Mouse (Mus musculus) thymus, postnatal 36 days (tissue): ENCODE measurements around the gene Plk3.
A peak's percentile ranks its signal among the peaks of the same experiment; 100 is the strongest.
"Not testable (repeated sequence)": the region's sequence is repeated elsewhere in the genome, so short reads cannot be mapped to it uniquely, and the experiment has no call there.

Experiments used
- DNase-seq, 2 experiments: peaks; one replicate each; pipeline ENCODE4 v3.0.0; 2022; ENCODE audit warnings: mixed read lengths in 2 of 2

The Plk3 gene

DNA sequence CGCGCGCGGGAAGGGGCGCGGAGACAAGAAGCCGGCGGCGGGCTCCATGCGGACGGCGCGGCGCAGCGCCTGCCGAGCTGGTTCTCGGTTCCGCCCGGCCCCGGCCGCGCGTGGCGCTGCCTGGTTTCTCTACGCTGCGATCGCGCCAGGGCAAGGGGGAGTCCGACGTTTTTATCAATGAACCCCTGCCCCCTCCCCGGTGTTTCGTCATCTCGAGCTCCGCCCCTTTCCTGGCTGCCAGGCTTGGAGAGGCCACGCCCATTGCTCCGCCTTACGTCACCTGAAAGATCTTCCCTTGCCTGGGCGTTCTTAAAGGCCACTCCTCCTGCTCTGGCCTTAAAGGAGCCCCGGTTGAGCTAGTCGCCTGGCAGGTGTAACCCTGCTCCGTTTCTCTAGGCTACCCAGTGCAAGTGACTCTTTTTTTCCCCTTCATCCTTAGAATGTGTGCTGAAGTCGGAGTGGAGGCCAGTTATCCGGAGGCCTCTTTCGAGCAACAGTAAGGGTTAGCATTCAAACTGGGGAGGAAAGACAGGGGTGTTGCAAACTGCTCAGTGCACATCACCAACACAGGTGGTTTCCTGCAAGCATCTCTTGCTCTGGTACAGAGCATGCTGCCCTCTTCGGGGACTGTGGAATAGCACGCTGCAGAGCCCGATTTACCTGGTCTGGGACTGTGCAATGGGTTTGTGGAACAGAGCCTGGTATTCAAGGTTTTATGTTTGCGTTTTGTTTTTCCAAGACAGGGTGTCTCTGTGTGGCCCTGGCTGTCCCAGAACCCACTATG, at the start of gene Plk3:
TSS of gene Plk3 (minus strand) at position 147 of the 784 bp plus-strand sequence.
- DNase-seq: peak; percentile 97 to 98

DNA sequence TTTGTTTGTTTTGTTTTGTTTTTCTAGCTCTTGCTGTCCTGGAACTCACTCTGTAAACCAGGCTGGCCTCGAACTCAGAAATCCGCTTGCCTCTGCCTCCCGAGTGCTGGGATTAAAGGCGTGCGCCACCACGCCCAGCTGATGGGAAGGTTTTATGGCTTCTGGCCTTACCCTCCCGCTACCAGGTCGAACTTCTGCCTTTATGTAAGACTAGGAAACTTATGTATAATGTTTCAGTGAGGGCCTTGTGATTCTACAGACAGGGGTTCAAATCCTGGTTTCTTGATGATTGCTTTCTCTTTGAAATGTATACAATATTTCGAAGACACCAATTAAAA, 49.0 kb upstream of the Plk3 start:
- not testable (repeated sequence) for DNase-seq

DNA sequence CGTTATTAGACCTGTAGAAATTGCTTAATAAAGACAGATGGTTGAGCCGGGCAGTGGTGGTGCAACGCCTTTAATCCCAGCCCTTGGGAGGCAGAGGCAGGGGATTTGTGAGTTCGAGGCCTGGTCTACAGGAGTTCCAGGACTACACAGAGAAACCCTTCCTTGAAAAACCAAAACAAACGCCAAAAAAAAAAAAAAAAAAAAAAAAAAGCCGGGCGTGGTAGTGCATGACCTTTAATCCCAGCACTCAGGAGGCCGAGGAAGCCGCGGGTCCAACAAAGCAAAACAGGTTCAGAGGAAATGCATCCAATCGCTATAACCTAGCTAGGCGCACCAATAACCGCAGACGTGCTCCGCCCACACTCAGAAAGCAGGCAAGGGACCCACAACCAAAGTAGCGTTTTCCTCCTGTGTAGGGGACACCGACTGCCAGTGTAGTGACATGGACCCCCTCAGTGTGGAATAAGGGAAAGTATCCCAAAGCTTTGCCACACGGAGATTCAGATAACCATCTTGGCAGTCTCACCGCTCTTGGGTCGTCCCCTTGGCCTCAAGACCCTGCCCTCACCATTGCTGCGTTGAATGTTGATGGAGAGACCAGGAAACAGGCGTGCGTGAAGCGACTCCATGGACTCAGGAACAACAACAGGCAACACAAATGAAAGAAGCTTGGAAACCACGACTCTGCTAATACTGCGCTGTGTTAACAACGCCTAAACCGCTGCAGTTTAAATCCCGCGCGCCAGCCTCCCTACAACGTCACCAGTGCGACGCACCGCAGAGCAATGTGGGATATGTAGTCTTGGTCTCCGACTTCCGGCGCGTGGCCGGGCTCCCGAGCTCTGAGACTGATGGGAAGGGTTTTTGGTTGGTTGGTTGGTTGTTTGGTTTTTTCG, 48.3 kb upstream of the Plk3 start, which contains the start of gene Kif2c:
TSS of gene Kif2c (minus strand) at position 777 of the 896 bp plus-strand sequence.
- peak; percentile 89 for DNase-seq

DNA sequence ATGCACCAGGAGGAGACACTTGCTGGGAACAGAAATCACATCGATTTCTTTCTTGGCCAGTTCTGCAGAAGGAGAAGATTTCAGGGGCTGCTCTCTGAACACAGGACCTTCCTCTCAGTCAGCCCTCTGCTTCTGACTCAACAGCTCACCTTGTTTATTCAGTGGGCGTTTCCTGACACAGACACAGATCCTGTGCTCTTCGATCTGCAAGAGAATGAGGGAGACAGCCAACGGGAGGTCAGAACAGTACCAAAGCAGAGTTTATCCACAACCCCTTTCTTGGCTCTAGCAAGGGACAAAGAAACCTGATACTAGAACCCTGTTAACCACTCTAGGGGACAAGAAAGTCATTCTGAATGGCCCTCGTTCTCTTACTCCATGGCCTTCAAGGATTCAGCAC, 36.2 kb upstream of the Plk3 start:
- no peak for DNase-seq

DNA sequence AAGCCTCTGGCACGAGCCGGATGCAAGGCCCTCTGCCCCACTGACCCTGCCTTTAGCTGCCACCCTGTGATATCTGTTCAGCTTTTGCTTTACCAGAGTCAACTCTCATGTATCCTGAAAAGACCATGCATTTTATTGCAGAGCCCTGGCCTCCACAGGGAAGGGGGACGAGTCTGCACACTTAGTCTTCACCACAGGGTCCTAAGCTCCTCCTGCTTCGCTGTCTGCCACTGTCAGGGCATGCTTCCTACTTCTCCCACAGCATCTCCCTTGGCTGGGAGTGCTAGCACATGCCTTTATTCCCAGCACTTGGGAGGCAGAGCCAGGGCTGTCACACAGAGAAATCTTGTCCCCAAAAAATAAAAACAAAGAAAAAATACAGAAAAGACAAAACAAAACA, 27.4 kb upstream of the Plk3 start:
- DNase-seq: no peak

DNA sequence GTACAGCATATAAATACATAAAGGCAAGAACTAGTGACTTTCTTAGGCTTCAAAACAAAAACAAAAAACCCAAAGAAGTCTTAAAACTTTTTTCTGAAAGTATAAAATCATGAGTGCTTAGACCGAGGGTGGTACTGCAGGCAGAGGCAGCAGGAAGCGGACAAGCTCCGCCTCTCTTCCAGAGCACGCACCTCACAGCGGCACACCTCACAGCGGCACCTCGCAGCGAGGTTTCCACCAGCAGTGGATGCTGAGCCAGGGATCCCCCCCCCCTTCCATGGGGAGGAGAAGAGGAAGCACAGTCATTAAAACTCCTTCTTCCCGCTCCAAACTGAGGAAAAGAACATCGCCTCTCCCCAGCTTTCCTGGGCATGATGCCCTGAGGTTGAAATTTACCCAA, 25.9 kb upstream of the Plk3 start:
- no peak for DNase-seq

DNA sequence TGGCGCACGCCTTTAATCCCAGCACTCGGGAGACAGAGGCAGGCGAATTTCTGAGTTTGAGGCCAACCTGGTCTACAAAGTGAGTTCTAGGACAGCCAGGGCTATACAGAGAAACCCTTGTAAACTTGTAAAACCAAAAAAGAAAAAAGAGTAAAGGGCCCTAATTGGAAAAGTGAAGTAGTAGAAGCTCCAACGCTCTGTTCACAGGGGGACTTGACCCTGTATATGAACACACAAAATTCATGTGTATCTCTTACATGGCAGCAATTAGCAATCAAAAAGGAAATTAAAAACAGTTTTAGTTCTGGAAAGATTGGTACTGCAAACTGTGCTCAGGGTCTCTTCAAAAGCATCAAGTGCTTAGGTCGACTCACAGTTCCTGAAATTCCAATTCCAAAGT, 22.6 kb upstream of the Plk3 start:
- DNase-seq: no peak

DNA sequence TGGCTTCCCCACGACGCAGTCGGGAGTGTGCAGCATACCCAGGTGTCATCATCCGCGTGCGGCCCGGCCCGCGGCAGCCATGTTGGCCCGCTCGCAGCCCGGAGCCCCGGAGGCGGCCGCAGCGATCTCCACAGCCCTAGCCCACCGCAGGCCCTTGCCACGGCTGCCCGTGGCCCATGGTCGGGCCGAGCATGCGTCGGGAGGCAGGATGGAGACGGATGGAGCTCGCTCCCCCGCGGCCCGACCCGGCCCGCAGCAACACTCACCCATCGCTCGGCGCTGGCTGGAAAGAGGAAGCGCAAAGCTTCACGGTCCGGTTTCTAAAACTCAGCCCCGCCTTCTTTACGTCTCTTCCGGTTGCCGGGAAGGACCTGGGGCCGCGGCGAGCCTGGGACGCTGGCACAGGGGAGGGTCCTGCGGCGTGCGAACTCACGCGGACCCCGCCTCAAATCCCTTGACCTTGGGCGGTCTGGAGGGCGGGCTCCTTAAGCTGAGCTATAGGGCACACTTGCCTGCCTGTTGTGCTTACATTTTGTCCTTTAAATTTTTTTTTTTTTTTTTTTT, 22.1 kb upstream of the Plk3 start, which contains the start of gene Rps8:
TSS of gene Rps8 (minus strand) at position 452 of the 564 bp plus-strand sequence.
- DNase-seq: peak; percentile 79 to 85

DNA sequence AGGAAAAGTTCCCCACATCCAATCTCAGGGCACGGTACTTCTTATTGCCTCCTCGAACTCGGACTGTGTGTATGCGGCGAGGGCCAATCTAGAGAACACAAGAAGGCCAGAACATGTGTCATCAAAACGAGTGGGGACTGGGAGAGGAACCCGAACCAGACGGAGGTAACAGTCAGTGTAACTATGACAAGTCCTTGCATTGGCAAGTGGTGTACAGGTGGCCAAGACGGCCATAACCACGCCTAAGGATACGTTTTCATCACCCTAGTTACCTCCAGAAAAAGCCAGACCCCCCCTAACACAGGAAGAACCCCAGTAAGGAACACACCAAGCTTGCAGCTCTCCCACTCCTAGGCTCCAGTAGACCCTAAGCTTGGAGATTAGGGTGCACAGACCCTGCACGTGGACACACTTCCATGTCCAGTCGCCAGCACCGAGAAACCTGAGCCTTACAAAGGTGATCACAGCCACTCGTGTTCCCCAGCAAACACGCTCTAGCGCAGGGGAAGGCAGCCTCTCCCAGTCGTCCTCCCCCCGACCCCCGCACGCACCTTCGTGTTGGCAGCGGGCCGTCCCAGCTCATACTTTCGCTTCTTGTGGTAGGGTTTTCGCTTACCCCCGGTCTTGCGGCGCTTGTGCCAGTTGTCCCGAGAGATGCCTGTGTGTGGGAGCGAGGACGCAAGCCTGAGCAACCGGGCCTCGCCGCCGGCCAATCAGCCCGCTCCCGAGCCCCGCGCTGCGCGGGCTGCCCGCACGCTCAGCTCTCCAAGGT, 21.4 kb upstream of the Plk3 start:
- DNase-seq: peak in 1 of 2 experiments; percentile 16

DNA sequence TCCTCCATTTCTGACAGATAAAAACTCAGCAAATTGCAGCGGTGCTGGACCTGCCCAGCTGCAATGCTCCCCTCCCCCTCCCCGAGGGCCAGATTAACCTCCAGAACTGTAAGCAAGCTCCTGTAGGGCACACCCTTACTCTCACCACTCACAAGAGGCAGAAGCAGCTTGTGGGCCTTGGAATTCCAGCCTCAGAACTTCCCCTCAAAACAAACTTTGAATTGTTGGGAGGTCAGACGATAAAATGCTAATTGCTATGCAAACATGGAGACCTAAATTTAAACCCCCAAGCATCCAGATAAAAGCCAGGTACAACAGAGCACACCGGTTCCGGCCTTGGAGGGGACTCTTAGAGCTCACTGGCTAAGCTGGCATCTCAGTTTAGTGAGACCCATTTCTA, 19.0 kb upstream of the Plk3 start:
- no peak for DNase-seq

DNA sequence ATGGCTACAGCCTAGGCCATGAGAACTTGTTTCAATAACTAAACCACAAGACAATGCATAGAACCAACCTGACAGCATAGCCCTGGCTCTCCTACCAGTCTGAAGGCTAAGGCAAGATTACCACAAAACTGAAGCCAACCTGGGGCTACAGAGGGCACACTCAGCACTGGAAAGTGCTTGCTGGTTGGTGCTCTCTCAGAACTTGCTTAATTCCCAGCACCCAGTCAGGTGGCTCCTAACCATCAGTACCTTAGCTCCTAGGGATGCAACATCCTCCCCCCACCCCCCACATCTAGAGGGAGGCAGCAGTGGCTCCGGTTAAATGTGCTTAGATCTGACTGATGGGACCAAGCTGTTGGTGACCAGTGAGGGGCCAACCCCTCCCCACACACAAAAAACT, 17.7 kb upstream of the Plk3 start:
- DNase-seq: no peak

DNA sequence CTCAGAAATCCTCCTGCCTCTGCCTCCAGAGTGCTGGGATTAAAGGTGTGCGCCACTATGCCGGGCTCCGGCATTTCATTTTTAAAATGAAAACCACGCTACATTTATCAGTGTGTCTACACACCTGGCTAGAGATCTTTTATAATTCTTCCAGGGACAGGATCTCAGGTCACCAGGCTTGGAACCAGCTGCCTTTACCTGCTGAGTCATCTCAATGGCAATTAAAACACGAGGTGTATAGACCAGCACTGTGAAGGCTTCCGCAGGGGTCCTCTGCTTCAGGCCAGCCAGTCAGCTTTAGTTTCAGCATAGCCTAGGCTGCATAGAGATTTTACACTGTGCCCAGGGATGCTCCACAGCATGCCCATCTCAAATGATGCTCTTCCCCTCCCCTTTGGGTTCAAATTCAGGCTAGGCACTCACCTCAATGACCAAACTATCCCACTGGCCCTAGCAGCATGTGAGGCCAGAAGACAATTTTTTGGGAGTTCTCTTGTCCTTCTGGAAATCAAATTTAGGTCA, 16.5 kb upstream of the Plk3 start:
- DNase-seq: no peak

DNA sequence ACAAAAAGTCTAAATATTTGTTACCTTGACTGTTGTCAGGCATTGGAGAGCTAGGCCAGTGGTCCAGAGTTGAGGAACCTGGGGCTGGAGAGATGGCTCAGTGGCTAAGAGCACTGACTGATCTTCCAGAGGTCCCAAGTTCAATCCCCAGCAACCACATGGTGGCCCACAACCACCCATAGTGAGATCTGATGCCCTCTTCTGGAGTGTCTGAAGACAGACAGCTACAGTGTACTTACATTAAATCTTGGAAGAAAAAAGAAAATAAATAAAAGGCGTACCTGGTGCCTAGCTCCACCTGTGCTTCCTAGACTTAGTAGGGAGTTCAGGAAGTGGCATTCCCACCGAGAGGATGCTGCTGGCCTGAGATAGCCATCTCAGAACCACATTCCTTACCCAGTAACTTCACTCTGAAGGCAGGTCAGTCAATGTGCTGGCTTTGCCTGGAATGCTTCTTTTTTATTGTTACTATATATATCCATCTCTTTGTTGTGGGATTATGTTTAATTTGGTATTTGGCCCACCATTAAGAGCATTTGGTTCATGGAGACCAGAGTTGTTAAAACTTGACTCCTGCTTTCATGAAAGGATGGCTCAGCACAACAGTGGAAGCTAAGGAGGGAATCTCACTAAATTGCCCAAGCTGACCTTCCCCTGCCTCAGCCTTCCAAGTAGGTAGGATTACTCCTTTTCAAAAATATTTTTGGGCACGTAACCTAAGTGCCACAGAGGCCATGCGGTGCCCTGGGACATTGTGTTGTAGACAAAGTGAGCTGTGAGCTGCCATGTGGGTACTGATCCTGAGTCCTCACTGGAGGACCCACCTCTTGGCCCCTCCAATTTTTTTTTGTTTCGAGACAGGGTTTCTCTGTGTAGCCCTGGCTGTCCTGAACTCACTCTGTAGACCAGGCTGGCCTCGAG, 15.8 kb upstream of the Plk3 start:
- DNase-seq: no peak

DNA sequence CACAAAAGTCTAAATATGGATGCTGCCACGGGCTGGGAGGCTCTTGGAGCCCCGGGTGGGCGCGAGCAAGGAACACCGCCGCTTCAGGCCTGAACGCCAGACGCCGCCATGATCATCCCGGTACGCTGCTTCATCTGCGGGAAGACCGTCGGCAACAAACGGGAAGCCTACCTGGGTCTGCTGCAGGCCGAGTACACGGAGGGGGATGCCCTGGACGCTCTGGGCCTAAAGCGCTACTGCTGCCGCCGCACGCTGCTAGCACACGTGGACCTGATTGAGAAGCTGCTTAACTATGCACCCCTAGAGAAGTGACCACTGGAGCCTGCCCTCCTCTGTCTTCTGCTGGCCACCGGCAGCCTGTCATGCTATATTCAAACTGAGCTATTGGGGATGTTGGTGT, 15.1 kb upstream of the Plk3 start:
- DNase-seq: no peak

DNA sequence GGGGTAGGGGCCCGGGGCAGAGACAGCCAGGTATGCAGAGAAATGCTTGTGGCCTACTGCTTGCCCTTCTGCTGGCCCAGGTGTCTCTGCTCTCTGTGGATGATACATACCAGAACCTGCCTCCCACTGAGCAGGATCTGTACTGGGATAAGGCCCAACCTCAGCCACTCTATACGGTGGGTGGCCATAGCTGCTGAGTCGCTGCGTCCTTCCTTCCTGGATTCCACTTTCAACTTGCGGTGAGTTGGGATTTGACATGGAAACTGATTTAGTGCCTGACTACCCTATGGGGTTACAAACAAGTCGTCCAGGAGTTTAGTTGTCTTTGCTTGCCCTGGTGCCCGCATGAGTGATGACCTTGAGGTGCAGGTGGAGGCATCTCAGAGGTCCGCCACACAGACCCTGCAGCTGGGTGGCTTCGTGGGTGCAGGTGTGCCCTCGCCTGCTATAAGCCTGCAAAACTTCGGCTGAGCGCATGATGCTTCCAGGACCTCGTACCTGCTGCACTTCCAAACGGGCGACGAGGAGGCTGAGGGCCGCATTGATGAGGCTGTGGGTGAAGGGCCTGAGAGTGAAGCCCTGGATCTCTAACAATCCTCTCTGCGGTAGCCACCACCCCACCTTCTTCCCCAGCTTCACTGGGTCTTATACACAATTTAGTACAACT, 14.4 kb upstream of the Plk3 start:
- DNase-seq: no peak

DNA sequence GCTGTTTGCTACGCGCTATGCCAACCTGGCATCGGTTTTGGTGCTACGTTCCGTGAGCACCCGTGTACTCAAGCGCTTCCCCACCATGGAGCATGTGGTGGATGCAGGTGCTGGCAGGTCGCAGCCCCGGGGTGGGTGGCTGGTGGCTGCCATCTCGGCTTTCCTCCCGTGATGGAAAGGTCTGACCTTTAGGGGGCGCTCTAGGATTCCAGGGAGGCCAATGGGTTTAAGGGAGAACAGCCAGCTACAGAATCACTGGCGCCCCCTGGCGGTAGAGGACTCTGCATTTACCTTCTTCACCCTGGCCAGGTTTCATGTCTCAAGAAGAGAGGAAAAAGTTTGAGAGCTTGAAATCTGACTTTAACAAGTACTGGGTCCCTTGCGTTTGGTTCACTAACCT, 12.4 kb upstream of the Plk3 start:
- peak; percentile 84 to 86 for DNase-seq

DNA sequence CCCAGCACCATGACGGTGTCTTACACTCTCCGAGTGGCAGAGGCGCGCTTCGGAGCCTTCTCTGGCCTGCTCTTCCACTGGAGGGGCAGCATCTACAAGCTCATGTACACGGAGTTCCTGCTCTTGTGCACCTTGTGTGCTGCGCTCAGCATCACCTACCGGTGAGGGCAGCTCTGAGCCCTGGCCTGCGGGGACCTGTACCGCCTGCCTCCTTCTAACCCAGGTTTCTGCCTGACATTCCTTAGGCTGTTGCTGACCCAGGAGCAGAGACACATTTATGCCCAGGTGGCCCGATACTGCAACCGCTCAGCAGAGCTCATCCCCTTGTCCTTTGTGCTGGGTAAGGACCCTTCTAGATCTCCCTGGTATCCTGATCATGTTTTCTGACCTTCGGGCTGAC, 11.5 kb upstream of the Plk3 start:
- no peak for DNase-seq

DNA sequence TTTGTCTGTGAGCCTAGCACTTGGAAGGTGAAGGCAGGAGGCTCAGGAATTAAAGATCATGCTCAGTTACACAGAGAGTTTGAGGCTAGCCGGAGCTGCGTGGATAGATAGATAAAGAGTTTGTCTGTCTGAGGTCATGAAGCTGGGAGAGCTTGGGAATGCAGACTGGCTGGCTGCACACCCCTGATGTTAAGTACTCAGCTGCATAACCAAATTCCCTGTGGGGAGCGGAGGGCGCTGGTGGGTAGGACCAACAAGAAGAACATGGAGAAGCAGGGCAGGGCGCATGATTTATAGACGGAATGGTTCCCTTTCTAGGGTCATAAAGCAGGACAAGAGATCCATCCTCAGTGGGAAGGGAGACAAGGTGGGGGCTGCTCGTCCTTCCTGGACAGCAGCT, 9.3 kb upstream of the Plk3 start:
- DNase-seq: no peak

DNA sequence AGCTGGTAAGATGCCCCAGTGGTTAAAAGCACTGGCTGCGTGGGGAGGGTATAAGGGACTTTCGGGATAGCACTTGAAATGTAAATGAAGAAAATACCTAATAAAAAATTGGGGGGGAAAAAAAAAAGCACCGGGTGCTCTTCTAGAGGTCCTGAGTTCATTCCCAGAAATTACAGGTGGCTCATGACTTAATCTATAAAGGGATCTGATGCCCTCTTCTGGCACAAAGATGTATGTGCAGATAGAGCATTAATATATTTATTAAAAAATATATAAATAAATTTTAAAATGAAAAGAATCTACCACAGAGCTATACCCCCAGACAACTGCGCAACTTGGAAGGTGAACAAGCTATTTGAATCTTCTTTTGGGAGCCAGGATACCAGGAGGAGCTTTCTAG, 6.8 kb upstream of the Plk3 start:
- DNase-seq: no peak

DNA sequence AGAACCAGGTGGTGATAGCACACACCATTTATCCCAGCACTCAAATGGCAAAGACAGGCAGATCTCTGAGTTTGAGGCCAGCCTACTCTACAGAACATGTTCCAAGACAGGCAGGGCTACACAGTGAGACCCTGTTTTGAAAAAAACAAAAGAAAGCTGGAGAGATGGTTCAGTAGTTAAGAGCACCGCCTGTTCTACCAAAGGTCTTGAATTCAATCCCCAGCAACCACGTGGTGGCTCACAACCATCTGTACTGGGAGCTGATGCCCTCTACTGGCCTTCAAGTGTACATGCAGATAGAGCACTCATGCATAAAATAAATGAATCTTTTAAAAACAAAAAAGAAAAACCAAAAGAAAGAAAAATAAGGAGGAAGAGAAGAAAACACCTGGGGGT, 5.5 kb upstream of the Plk3 start:
- peak; percentile 34 to 44 for DNase-seq
